Mouse (Mus musculus) heart, embryonic 11.5 days (tissue): ENCODE results near the gene Gm20388. TPM values are rescaled to one million over a fixed set of nuclear protein-coding genes. Genes with fewer than 3 reads are reported as not detected.

Experiments
- ATAC-seq: fragments of 200-750 bp; cut with Nextera tagmentation; replicated peaks from 2 replicates; pipeline ENCODE4 v1.8.0; 2017; ENCODE audit warnings: moderate library complexity; ENCODE audit not compliant: insufficient number of reproducible peaks, low FRiP score, low TSS enrichment
- H3K27ac ChIP-seq: fragments of 300-500 bp; sonication (generic); 2 replicates; pipeline ENCODE4 v1.5.1; 2014; ENCODE audit warnings: mild to moderate bottlenecking, low read depth, low read length
- H3K27me3 ChIP-seq: fragments of 300-500 bp; sonication (generic); 2 replicates; pipeline ENCODE4 v1.6.1; 2014; ENCODE audit warnings: mild to moderate bottlenecking, low read length, mixed read lengths; ENCODE audit not compliant: control insufficient read depth, insufficient read depth
- H3K36me3 ChIP-seq: fragments of 300-500 bp; sonication (generic); 2 replicates; pipeline ENCODE4 v1.6.1; 2014; ENCODE audit warnings: mild to moderate bottlenecking, low read length, moderate library complexity, mixed read lengths; ENCODE audit not compliant: control insufficient read depth, insufficient read depth
- H3K4me1 ChIP-seq: fragments of 300-500 bp; sonication (generic); 2 replicates; pipeline ENCODE4 v1.6.1; 2014; ENCODE audit warnings: low read length; ENCODE audit not compliant: control insufficient read depth, insufficient read depth
- H3K4me2 ChIP-seq: fragments of 300-500 bp; sonication (generic); 2 replicates; pipeline ENCODE4 v1.6.1; 2014; ENCODE audit warnings: mild to moderate bottlenecking, moderate library complexity
- H3K4me3 ChIP-seq: fragments of 300-500 bp; sonication (generic); 2 replicates; pipeline ENCODE4 v1.5.1; 2014; ENCODE audit warnings: low read depth, low read length
- H3K9ac ChIP-seq: fragments of 300-500 bp; sonication (generic); 2 replicates; pipeline ENCODE4 v1.6.1; 2014; ENCODE audit warnings: mild to moderate bottlenecking, low read depth, low read length, moderate library complexity
- H3K9me3 ChIP-seq: fragments of 300-500 bp; sonication (generic); replicated peaks from 2 replicates; pipeline ENCODE4 v1.6.1; 2016; ENCODE audit warnings: low read length; ENCODE audit not compliant: control insufficient read depth
- WGBS: fragments of 180-500 bp; shearing (Covaris S2); extraction: QIAGEN DNeasy Blood & Tissue Kit; methylation state at CpG from one replicate; pipeline ENCODE4 v1.1.7; 2014; ENCODE audit not compliant: insufficient replicate concordance; 5-methylcytosine and 5-hydroxymethylcytosine counted together
- polyA plus RNA-seq: library from polyadenylated mRNA; unstranded; fragments of >200 nt; fragmentation: Nextera tagmentation; extraction: Ambion mirVana; gene quantifications from 2 replicates; pipeline ENCODE4 v1.2.1, GENCODE M21; 2014

Gm20388 gene
- polyA plus RNA-seq, 1 experiment from 2014 or later, result 6.4 TPM

DNA sequence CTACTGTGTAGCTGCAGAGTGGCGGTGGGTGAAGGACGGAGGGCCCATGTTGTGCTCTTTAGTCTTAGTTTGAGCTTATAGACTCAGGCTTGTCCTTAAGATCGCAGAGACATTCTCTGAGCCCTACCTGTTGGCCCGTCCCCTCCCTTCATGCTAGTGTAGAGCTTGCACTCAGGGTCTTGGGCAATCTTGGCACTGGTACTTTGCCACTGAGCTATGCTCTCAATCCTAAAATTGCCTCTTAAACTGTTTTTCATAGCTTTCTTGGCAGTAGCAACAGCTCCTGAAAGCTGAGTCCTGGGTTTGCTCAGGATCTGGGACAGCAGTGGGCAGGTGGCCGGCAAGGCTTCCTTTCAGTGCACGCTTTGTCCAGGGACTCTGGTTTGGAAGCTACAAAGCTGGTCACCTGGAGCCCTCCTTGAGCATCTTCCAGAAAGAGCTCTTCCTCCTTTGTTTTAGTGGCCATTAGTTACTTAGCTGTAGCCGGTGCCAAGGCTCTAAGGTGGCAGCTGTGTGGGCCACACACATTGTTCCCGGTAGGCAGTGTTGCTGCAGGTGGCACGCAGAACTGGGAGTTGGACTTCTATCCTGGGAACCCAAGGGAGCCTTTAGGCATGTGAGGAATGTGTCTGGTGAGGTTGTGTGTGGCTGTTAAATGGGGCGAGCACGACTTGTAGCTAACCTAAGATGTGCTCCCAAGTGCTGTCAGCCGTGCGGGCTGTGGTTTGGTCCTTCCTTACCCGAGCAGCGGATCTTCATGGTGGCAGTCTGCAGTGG, 2090.9 kb downstream of the Gm20388 start:
- Histone ChIP-seq H3K27ac (no peak overlapping the region), H3K4me2 (no peak overlapping the region), H3K9ac (no peak overlapping the region), H3K9me3 (no peaks in the 10 kb centered on the region), H3K4me1 (no peaks in the 10 kb centered on the region), H3K36me3 (peaks cover 23% of the 10 kb centered on the region), H3K27me3 (no peaks in the 10 kb centered on the region), H3K4me3 (no peak overlapping the region)
- 81% methylated on average over 15 of the region's 15 CpGs for WGBS
- ATAC-seq, result no peak

DNA sequence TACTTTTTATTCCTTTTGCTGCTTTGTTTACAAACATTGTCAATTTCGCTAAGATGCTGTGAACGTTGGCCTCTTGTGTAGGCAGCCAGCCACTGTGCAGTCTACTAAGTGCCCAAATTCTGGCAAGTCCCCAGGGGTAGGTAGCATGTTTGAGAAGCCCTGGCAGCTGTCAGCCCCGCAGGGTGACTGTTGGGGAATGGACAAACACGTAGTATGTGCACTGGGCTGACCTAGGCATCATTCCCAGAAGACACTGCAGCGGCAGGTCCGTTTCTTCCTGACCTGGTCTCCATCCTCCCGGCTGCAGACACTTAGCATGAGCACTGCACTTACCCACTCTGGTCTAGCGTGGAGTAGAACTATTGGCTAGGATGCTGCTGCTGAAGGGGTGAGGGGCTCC, 2093.0 kb downstream of the Gm20388 start:
- no peaks in the 10 kb centered on the region for H3K27me3 ChIP-seq
- no peak for ATAC-seq
- H3K9me3 ChIP-seq, result no peaks in the 10 kb centered on the region
- peaks cover 13% of the 10 kb centered on the region for H3K36me3 ChIP-seq
- H3K4me3 ChIP-seq, result no peak overlapping the region
- 87% methylated on average over 8 of the region's 8 CpGs for WGBS
- no peak overlapping the region for H3K27ac ChIP-seq
- H3K4me2 ChIP-seq, result no peak overlapping the region
- H3K9ac ChIP-seq, result no peak overlapping the region
- H3K4me1 ChIP-seq, result no peaks in the 10 kb centered on the region

DNA sequence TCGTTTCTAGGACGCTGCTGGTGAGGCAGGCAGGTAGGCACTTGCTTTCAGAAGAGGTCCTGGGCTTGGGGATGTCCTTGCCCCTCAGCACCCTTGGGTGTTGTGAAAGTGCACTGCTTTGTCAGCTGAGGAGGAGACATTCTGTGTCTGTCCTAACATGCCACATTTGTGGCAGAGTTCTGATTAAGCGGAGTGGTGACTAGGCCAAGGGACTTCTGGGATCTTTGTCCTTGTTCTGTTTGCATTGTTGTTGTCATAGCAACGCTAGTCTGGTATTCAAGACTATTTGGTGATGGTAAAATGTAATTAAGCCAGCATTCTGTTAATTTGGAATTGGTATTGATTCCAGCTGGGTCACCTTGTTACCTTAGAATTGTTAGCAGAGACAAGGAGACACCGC, 2093.5 kb downstream of the Gm20388 start:
- Histone ChIP-seq H3K4me2 (no peak overlapping the region), H3K27ac (no peak overlapping the region), H3K36me3 (peaks cover 13% of the 10 kb centered on the region), H3K9me3 (no peaks in the 10 kb centered on the region), H3K9ac (no peak overlapping the region), H3K4me3 (no peak overlapping the region), H3K4me1 (no peaks in the 10 kb centered on the region), H3K27me3 (no peaks in the 10 kb centered on the region)
- no peak for ATAC-seq
- WGBS, result 86% methylated on average over 5 of the region's 5 CpGs

DNA sequence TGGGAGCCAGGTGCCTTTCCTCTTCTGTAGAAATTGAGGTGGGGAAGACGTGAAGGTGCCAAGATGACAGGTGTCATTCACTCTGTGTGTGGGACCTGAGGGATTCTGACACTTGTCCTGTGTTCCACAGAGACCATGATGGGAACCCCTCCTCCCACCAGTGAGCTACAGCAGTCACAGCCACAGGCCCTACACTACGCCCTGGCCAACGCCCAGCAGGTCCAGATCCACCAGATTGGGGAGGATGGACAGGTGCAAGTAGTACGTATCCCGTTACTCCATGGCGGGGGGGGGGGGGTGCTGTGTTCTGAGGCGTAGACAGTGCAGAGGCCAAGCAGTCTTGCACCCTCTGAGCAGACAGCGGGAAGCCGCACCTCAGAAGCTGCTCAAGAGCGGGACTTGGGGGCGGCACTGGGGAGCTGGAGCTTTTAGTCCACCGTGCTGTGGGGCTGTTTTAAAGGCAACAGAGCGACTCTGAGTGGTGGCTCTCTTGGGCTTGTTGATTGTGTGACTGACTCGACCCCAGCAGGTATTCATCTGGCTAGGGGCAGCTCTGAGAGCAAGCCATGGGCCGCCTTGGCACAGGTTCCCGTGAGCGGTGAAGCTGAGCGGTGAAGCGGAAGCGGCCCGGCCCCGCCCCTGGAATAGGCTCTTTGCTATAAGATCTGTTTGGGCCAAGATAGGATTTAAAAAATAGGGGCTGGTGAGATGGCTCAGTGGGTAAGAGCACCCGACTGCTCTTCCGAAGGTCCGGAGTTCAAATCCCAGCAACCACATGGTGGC, 2095.0 kb downstream of the Gm20388 start:
- Histone ChIP-seq H3K4me3 (no peak overlapping the region), H3K27ac (no peak overlapping the region), H3K4me2 (no peak overlapping the region), H3K36me3 (peaks cover 13% of the 10 kb centered on the region), H3K27me3 (no peaks in the 10 kb centered on the region), H3K4me1 (peaks cover 4% of the 10 kb centered on the region), H3K9ac (no peak overlapping the region), H3K9me3 (no peaks in the 10 kb centered on the region)
- 91% methylated on average over 25 of the region's 25 CpGs for WGBS
- ATAC-seq, result no peak

DNA sequence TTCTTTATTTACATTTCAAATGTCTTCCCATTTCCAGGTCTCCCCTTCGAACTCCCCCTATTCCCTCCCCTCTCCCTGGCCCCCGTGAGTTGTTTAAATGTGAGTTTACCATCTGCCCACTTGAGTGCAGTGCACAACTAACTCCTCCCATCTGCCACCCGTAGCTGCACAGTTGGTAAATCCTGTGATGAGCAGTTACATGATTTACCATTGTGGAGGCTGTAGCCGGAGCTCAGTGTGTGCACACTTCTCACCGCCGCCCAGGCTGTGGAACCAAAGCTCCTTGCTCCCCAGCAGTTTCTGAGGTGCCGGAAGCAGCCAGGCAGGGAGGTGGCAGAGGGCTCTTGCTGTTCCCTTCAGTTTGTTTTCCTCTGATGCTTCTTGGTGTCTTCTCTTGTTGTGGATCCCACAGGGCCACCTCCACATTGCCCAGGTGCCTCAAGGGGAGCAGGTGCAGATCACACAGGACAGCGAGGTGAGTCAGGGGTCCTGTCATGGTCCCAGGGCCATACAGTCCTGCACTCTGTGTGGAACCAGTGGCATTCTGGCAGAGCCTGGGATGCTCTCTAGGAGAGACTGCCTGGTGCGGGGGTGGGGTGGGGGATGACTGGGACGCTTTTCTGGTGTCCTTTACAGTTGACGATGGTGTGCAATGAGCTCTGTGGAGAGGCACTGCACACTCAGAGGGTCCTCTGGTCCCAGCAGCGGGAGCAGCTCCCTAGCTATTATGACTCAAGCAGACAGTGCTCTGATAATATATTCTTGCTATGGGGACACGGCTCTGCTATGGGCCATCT, 2096.2 kb downstream of the Gm20388 start:
- H3K4me2 ChIP-seq, result no peak overlapping the region
- no peak for ATAC-seq
- WGBS, result 87% methylated on average over 13 of the region's 13 CpGs
- no peak overlapping the region for H3K4me3 ChIP-seq
- no peak overlapping the region for H3K27ac ChIP-seq
- peaks cover 11% of the 10 kb centered on the region for H3K4me1 ChIP-seq
- H3K9me3 ChIP-seq, result no peaks in the 10 kb centered on the region
- H3K9ac ChIP-seq, result no peak overlapping the region
- no peaks in the 10 kb centered on the region for H3K27me3 ChIP-seq
- peaks cover 7% of the 10 kb centered on the region for H3K36me3 ChIP-seq

DNA sequence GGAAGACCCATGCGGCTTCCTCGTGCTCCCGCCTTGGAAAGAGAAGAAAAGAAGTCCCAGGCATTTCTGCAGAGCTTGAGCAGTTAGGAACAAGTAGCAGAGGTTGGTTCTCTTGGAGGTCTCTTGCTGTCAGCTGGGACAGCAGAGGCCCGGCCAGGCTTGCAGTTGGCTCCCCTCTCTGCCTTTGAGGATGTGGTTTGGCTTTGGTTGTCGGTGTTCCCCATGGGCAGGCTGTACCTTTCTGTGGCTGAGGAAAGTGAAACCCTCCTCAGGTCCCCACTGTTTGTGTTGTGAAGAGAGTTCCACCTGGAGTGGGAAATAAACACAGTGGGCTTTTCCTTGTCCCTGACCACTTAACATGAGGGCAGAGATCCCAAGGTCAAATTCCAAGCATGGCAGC, 2097.8 kb downstream of the Gm20388 start:
- no peaks in the 10 kb centered on the region for H3K9me3 ChIP-seq
- H3K9ac ChIP-seq, result no peak overlapping the region
- no peak for ATAC-seq
- no peak overlapping the region for H3K27ac ChIP-seq
- WGBS, result 89% methylated on average over 5 of the region's 5 CpGs
- no peaks in the 10 kb centered on the region for H3K27me3 ChIP-seq
- no peak overlapping the region for H3K4me3 ChIP-seq
- H3K4me2 ChIP-seq, result no peak overlapping the region
- H3K4me1 ChIP-seq, result peaks cover 11% of the 10 kb centered on the region
- peaks cover 7% of the 10 kb centered on the region for H3K36me3 ChIP-seq

DNA sequence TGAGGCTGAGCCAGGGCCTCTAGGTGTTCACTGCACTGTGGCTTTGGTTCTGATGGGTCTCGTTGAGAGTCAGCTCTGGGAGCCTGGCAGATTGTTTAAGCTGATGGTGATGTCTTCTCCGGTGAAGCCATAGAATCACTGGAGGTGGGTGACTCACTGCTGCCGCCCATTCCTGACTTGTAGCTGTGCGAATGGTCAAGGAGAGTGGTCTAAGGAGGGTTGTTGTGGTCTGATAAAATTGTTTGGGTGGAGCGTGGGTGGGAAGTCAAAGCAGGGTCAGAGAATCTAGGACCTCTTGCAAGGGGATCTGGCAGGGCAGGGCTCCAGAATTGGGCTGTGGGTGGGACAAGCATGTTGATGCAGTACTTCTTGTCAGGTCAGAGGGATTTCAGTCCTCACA, 2100.0 kb downstream of the Gm20388 start:
- Histone ChIP-seq H3K4me1 (peaks cover 27% of the 10 kb centered on the region), H3K4me3 (no peak overlapping the region), H3K27me3 (no peaks in the 10 kb centered on the region), H3K4me2 (no peak overlapping the region), H3K9me3 (no peaks in the 10 kb centered on the region), H3K27ac (no peak overlapping the region), H3K9ac (no peak overlapping the region), H3K36me3 (peaks cover 3% of the 10 kb centered on the region; the same call in 1 of the 2 replicates)
- 54% methylated on average over 5 of the region's 5 CpGs for WGBS
- no peak for ATAC-seq

DNA sequence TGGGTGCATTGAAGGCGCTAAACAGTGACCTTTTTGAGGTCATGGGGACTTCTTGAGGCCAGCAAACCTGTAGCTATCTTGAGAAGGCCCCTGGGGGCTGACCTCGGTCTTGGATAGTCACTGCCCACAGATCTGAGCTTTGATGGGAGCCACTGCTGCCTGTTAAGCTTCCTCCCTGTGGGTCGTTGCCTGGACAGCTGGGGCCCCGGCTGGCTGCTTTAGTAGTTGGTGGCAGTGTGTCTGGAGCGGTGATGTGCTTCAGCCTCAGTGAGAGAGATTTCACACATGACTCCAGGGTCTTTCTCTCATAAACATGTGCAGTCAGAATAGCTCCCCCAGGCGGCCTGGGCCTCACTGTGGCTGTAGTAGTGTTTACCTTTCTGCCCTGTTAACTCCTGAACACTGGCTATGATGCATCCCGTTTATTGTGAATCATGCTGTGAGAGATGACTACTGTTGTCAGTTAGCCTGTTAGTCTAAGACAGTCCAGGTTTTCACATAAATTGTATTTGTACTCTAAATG, 2100.5 kb downstream of the Gm20388 start:
- H3K4me3 ChIP-seq, result no peak overlapping the region
- H3K4me2 ChIP-seq, result no peak overlapping the region
- H3K4me1 ChIP-seq, result peaks cover 30% of the 10 kb centered on the region
- H3K9me3 ChIP-seq, result no peaks in the 10 kb centered on the region
- H3K27ac ChIP-seq, result no peak overlapping the region
- no peaks in the 10 kb centered on the region for H3K27me3 ChIP-seq
- 44% methylated on average over 7 of the region's 7 CpGs for WGBS
- ATAC-seq, result no peak
- H3K9ac ChIP-seq, result no peak overlapping the region
- no peaks in the 10 kb centered on the region for H3K36me3 ChIP-seq
